Mouse (Mus musculus): Measurements from ENCODE around the gene Metap1d.

- no peak for TF ChIP-seq CTCF (IDR thresholded peaks at IDR 0.05; ENCODE audit: control insufficient read depth, insufficient read depth, insufficient replicate concordance, low read depth, low read length)
- TF ChIP-seq POLR2A (IDR thresholded peaks at IDR 0.05; ENCODE audit: control insufficient read depth, low read depth, low read length), result no peak
These were observed 28.5 kb upstream of the Metap1d start for GRCm38 (mm10) chr2:71424545-71424944.
